Mouse (Mus musculus) limb, embryonic 11.5 days (tissue): Measurements from ENCODE around the gene Myct1. TPM values are rescaled to one million over a fixed set of nuclear protein-coding genes. Genes with fewer than 3 reads are reported as not detected.
A peak's percentile ranks its signal among the peaks of the same experiment; 100 is the strongest.

ENCODE experiments used
- ATAC-seq: fragments of 200-750 bp; cut with Nextera tagmentation; 2 replicates; pipeline ENCODE4 v1.8.0; 2017; ENCODE audit warnings: low read depth; ENCODE audit not compliant: insufficient number of reproducible peaks, low FRiP score, low TSS enrichment
- DNase-seq: peaks from one replicate; pipeline ENCODE4 v3.0.0-alpha.2; 2015; ENCODE audit warnings: low spot score
- H3K27ac ChIP-seq: fragments of 300-500 bp; sonication (generic); replicated peaks from 2 replicates; pipeline ENCODE4 v1.5.1; 2014; ENCODE audit warnings: low read depth, mild to moderate bottlenecking, low read length
- H3K27me3 ChIP-seq: fragments of 300-500 bp; sonication (generic); 2 replicates; pipeline ENCODE4 v1.6.1; 2014; ENCODE audit warnings: mild to moderate bottlenecking, low read length, mixed read lengths; ENCODE audit not compliant: control insufficient read depth, insufficient read depth
- H3K36me3 ChIP-seq: fragments of 300-500 bp; sonication (generic); 2 replicates; pipeline ENCODE4 v1.6.1; 2014; ENCODE audit warnings: mild to moderate bottlenecking, low read length, moderate library complexity, mixed read lengths; ENCODE audit not compliant: control insufficient read depth, insufficient read depth
- H3K4me1 ChIP-seq: fragments of 300-500 bp; sonication (generic); 2 replicates; pipeline ENCODE4 v1.6.1; 2014; ENCODE audit warnings: low read length, mixed read lengths; ENCODE audit not compliant: control insufficient read depth, insufficient read depth
- H3K4me2 ChIP-seq: fragments of 300-500 bp; sonication (generic); 2 replicates; pipeline ENCODE4 v1.6.1; 2014; ENCODE audit warnings: low read depth, mild to moderate bottlenecking, moderate library complexity; ENCODE audit not compliant: severe bottlenecking
- H3K4me3 ChIP-seq: fragments of 300-500 bp; sonication (generic); 2 replicates; pipeline ENCODE4 v1.5.1; 2014; ENCODE audit warnings: low read depth, low read length
- H3K9ac ChIP-seq: fragments of 300-500 bp; sonication (generic); 2 replicates; pipeline ENCODE4 v1.6.1; 2014; ENCODE audit warnings: mild to moderate bottlenecking, low read length
- H3K9me3 ChIP-seq: fragments of 300-500 bp; sonication (generic); 2 replicates; pipeline ENCODE4 v1.6.1; 2016; ENCODE audit warnings: low read length; ENCODE audit not compliant: control insufficient read depth
- WGBS: fragments of 180-500 bp; shearing (Covaris S2); extraction: QIAGEN DNeasy Blood & Tissue Kit; methylation state at CpG from one replicate; pipeline ENCODE4 v1.1.7; 2014; 5-methylcytosine and 5-hydroxymethylcytosine counted together
- polyA plus RNA-seq: library from polyadenylated mRNA; unstranded; fragments of >200 nt; fragmentation: Nextera tagmentation; extraction: Ambion mirVana; gene quantifications from 2 replicates; pipeline ENCODE4 v1.2.1, GENCODE M21; 2014

Myct1 gene
- polyA plus RNA-seq, 1 experiment from 2014 or later, result 4.1 TPM

DNA sequence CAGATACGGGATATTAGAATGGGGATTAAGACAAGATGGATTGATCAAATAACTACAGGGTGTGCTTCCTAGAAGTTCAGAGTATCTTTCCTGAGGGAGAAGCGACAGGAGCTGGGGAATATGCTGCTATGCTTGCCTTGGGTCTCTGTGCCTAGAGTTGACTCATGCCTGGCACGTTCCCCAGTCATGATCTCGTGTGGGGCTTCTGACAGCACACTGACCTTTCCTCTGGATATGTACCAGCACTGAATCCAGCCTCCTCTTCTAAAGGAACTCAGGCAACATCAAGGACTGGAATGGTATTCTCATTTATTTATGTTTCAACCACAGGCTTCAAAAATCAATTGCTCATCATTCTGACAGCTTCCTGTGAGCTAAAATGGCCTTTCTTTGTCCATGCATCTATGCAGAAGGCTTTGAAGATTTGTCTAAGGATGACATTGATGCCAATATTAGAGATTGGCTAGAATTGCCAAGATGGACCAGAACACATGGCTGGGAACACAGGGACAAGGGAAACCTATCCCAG is 40.2 kb downstream of the Myct1 start:
- Histone ChIP-seq H3K27ac (no peak overlapping the region), H3K27me3 (no peaks in the 10 kb centered on the region), H3K4me3 (no peak overlapping the region), H3K9me3 (no peaks in the 10 kb centered on the region), H3K36me3 (no peaks in the 10 kb centered on the region), H3K4me2 (no peak overlapping the region), H3K4me1 (no peaks in the 10 kb centered on the region), H3K9ac (no peak overlapping the region)
- DNase-seq (no peak), ATAC-seq (no peak)
- WGBS, result 84% methylated on average over 4 of the region's 4 CpGs

DNA sequence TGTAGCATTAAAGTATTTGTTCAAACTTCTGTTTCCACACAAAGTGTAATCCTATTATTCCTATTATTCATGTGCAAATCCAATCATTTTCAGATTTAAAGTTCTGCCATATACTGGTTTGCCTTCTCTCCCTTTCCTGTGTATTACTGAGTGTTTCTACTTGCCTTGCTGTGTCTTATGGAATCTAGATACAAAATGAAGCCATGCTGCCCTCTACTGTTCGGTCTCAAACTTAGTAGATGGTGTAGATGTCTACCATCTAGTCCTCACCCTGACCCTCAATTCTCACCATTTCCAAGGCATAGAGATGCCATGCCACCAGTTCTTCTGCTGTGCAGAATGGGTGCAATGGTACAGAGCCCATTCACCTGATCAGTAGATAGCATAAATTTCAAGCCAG is 40.8 kb downstream of the Myct1 start:
- DNase-seq (no peak), ATAC-seq (no peak)
- no peaks in the 10 kb centered on the region for H3K9me3 ChIP-seq
- H3K9ac ChIP-seq, result no peak overlapping the region
- no peak overlapping the region for H3K4me2 ChIP-seq
- H3K36me3 ChIP-seq, result no peaks in the 10 kb centered on the region
- H3K27me3 ChIP-seq, result no peaks in the 10 kb centered on the region
- H3K4me3 ChIP-seq, result no peak overlapping the region
- no peak overlapping the region for H3K27ac ChIP-seq
- WGBS, result 38% methylated on average over 1 of the region's 1 CpGs
- no peaks in the 10 kb centered on the region for H3K4me1 ChIP-seq

DNA sequence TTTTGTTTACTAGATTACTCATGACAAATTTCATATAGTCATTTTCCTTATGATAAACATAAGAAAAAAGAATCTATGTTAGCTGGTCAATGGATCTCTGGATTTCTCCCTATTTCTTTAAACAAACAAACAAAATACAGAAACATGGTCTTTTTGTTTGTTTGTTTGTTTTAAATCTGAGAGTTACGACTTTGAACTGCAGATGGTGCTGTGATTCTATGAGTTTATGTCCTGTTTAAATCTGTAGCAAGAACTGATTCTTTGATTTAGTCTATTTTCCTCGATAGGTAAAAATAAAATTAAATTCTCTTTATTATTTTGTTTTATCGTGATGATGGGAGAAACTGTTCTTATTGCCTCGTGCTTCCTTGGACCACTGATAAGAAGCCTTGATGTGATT is 43.7 kb downstream of the Myct1 start:
- 84% methylated on average over 4 of the region's 4 CpGs for WGBS
- no peaks in the 10 kb centered on the region for H3K27me3 ChIP-seq
- H3K9me3 ChIP-seq, result no peaks in the 10 kb centered on the region
- H3K4me3 ChIP-seq, result no peak overlapping the region
- no peaks in the 10 kb centered on the region for H3K36me3 ChIP-seq
- ATAC-seq (no peak), DNase-seq (no peak)
- H3K27ac ChIP-seq, result no peak overlapping the region
- H3K9ac ChIP-seq, result no peak overlapping the region
- H3K4me2 ChIP-seq, result no peak overlapping the region
- no peaks in the 10 kb centered on the region for H3K4me1 ChIP-seq

DNA sequence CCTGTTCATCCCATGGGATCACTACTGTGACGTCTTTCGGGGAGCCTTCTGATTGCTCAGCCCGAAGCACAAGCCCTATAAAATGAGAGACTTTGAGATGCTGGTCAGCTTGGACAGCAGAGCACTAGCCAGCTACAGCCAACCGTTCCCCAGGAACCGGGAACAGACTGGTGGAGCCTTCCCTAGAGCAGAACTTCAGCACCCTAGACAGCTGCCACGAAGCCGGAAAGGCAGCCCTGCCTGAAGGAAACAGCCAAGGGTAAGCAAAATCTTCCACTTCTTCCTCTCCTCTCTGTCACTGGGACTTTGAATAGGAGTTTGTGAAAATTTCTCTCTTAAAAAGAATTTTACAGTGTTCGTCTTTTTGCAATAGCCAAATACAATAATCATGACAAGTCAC is 45.5 kb downstream of the Myct1 start, which contains the start of gene Vip:
Gene Vip (plus strand): TSS at position 107 of the 400 bp plus-strand sequence.
- WGBS, result 31% methylated on average over 8 of the region's 8 CpGs
- DNase-seq (peak; percentile 79), ATAC-seq (no peak)
- no peaks in the 10 kb centered on the region for H3K4me1 ChIP-seq
- H3K27ac ChIP-seq, result no peak within 1 kb of the TSS
- H3K27me3 ChIP-seq, result no peaks in the 10 kb centered on the region
- H3K4me3 ChIP-seq, result no peak within 1 kb of the TSS
- no peak within 1 kb of the TSS for H3K9ac ChIP-seq
- H3K36me3 ChIP-seq, result no peaks in the 10 kb centered on the region
- no peak within 1 kb of the TSS for H3K4me2 ChIP-seq
- H3K9me3 ChIP-seq, result no peaks in the 10 kb centered on the region

Other genes with a start within 250 kb of the Myct1 start
- gene Syne1, start 42.3 kb upstream of the Myct1 start, polyA plus RNA-seq, result 2.8 and 3.4 TPM in 2 replicates
- not detected in 2 replicates for gene Vip, start 45.4 kb downstream of the Myct1 start, polyA plus RNA-seq
- 100 and 107 TPM in 2 replicates for gene Fbxo5, start 211.8 kb downstream of the Myct1 start, polyA plus RNA-seq
- 13.3 and 16.4 TPM in 2 replicates for gene Mtrf1l, start 230.1 kb downstream of the Myct1 start, polyA plus RNA-seq